Mouse (Mus musculus) right cerebral cortex, postnatal 10 days (tissue): ENCODE data around the gene Sec14l1.
"Not testable (repeated sequence)": the region's sequence is repeated elsewhere in the genome, so short reads cannot be mapped to it uniquely, and the experiment has no call there.

Experiments used
- DNase-seq, 2 experiments: peaks; one replicate each; pipeline ENCODE4 v3.0.0; 2021; ENCODE audit warnings: low spot score in 2 of 2

Sec14l1 gene

GRCm38 (mm10) chr11:117114592-117115345, at the start of gene Sec14l1:
Sec14l1 (plus strand) TSS chr11:117115168.
- DNase-seq: peak; percentile 99 to 100

GRCm38 (mm10) chr11:117065602-117066001, 49.4 kb upstream of the Sec14l1 start:
- not testable (repeated sequence) for DNase-seq

DNA sequence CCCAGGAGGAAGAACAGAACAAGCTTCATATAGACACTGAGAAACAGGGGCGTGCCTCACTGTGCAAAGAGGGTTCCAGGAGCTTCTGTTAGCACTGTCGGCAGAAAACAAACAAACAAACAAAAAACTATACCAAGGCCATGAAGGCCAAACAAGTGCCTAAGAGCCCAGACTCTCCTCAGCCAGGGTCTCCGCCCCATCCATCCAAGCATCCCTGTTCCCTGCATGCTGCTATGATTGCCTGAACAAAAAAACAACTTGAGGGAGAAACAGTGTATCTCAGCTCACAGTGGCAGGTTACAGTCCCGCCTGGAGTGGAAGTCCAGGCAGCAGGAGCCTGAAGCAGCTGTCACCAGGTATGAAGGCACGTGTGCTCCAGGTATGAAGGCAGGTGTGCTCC, 48.2 kb upstream of the Sec14l1 start:
- DNase-seq: no peak

DNA sequence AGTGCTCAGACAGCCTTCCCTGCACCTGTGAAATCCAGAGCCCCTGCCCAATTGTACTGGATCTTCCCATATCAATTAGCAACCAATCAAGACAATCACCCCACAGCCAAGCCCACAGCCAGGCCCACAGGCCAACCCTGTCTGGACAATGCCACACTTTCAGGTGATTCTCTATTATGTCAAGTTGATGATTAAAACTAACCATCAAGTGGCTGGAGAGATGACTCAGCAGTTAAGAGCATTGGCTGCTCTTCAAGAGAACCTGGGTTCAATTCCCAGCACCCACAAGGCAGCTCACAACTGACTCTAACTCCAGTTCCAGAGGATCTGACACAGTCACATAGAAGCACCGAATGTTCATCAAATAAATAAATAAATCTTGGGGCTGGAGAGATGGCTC, 46.6 kb upstream of the Sec14l1 start:
- DNase-seq: no peak

- no peak for DNase-seq
Measured at GRCm38 (mm10) chr11:117069027-117069426, 45.9 kb upstream of the Sec14l1 start.

- DNase-seq: no peak
Measured at GRCm38 (mm10) chr11:117070711-117071110, 44.3 kb upstream of the Sec14l1 start.

GRCm38 (mm10) chr11:117072128-117072527, 42.8 kb upstream of the Sec14l1 start:
- peak; percentile 75 to 85 for DNase-seq

- DNase-seq: no peak
Measured at GRCm38 (mm10) chr11:117073426-117073825, 41.5 kb upstream of the Sec14l1 start.

DNA sequence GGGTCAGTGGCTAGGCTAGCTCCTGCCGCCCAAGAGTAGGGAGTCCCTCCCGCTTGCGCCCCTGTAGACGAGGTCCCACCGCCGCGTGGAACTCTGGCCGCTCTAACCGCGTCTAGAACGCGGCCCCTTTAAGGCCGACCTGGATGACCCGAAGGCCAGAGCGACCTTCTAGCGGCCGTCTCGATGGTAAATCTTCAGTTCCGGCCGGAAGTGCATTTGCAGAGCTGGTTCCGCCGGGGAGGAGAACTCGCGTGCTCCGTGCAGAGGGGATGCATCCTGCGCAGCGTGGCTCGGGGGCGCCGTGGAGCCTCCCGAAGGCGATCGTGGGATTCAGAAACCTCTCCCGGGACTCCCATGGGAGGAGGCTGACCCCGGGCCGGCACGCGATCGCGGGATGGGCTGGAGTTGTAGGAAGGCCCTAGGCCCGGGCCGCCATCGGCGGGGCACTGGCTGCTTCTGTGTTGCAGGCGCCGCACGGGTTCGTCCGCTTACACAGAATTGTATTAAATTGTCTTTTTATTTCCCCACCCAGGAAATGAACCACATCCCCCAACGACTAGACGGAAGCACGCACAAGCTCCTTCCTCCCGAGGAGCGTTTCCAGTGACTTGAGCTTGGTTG, 38.3 kb upstream of the Sec14l1 start:
- peak; percentile 91 for DNase-seq

GRCm38 (mm10) chr11:117077227-117077626, 37.7 kb upstream of the Sec14l1 start:
- no peak for DNase-seq

GRCm38 (mm10) chr11:117077902-117078301, 37.1 kb upstream of the Sec14l1 start:
- DNase-seq: no peak

DNA sequence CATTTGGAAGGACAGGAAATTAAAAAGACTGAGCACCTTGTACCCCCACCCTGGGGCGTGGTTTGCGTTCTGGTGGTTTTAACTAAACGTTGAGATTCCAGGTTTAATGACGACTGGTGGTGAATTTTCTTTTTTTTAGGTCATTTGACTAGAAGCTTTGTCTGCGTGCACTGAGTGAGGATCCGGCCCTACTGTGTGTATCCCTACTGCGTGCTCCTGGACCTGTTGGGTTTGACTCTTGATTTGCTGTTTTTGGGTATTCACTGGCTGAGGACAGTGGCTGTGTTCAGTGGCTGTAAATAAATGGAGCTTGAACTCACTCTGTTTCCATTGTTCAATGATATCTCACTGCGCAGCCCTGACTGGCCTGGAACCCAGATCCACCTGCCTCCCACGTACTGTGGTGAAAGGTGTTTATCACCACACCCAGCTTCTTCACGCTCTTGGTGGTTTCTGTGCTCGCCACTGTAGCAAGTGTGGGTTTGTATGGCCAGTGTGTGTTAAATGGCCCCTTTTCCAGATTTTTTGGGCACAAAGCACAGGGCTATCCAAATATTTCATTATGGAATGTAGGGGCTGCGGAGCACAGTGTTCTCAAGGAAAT, 36.2 kb upstream of the Sec14l1 start:
- no peak for DNase-seq

GRCm38 (mm10) chr11:117079651-117080190, 35.2 kb upstream of the Sec14l1 start:
- no peak for DNase-seq

GRCm38 (mm10) chr11:117080209-117080608, 34.8 kb upstream of the Sec14l1 start:
- no peak for DNase-seq

- DNase-seq: peak; percentile 85 to 87
Measured at GRCm38 (mm10) chr11:117081165-117082064, 33.6 kb upstream of the Sec14l1 start.

DNA sequence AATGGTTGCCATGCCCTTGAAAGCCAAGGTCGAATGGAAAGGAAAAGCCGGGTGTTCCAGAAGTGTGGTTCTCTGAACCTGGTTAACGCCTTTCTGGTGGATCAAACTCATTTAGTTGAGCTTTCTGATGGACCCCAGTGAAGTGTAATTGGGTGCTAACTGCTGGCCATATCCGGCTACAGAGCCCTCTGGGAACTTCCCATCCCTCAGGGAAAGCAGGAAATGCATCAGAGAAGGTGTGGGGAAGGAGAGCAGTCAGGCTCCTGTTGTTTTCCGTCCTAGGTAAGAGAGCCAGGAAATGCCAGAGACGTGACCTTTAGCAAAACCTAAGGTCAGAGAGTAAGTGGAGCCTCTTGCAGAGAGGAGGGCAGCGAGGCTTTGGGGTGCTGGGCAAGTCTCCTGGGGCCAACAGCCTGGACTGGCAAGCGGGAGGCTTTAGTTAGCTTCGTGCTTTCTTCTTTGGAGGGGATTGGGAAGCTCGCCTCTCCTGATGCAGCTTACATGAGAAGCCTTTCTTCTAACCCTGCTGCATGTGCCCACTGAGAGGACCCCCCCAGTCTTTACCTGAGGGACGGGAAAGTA, 32.5 kb upstream of the Sec14l1 start:
- no peak for DNase-seq

GRCm38 (mm10) chr11:117083052-117083881, 31.7 kb upstream of the Sec14l1 start:
- DNase-seq: no peak

- DNase-seq: not testable (repeated sequence)
Measured at GRCm38 (mm10) chr11:117083882-117084260, 31.1 kb upstream of the Sec14l1 start.

DNA sequence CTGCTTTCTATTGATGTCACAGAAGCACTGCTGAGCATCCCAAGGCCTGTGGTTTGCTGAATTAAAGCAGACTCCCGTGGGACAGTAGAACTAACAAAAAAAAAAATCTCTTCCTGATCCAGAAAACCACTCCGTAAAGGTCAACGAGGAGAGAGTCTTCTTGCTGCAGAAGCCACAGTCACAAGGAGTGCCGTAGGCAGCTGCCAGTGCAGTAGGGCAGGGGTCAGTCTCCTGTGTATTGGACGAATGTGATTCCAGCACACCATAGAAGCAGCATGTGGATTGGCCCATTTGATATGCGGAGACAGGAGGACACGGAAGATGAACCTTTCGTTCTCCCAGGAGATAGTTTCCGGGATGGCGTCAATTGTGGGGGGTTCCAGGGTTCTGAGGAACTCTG, 28.8 kb upstream of the Sec14l1 start:
- no peak for DNase-seq

DNA sequence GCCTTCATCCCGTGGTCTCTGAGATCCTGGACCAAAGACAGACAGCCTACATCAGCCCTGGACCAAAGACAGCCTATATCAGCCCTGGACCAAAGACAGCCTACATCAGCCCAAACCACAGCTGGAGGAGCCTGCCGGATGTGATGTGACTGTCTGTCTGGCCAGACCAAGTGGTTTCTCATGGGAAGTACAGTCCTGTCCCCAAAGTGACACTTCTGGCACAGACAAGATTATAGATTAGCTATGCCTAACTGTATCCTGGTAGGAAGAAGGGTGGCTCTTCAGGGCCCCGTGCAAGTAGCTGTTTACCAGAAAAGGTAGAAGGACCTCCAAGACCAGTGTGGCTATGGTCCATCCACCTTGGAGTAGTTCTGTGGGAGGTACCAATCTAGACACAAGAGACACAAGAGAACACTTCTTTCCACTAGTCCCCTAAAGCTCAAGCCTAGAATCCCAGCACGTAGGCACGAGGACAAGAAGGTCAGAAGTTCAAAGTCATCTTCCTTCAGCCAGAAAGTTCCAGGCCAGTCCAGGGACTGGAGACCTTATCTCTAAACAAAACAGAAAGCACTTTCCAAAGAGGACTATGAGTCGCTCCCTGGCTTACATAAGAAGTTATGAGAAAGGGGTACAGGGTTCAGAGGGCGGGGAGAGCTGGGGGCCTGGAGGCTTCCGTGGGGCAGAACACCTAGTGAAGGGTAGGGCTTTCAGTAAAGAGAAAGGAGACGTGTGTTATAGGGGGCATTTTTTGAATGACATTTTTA, 27.8 kb upstream of the Sec14l1 start:
- no peak for DNase-seq
